Mouse (Mus musculus) activated CD4-positive, CD25-positive, alpha-beta regulatory T cell, adult 4 months (primary cell): Measurements from ENCODE around the gene Lta. TPM values are rescaled to one million over a fixed set of nuclear protein-coding genes. Genes with fewer than 3 reads are reported as not detected.
"Not testable (repeated sequence)": the region's sequence is repeated elsewhere in the genome, so short reads cannot be mapped to it uniquely, and the experiment has no call there.

Source experiments
- ATAC-seq: one replicate; pipeline ENCODE4 v1.8.0; 2017
- polyA plus RNA-seq, 2 experiments: library from polyadenylated mRNA; unstranded; fragments of 100-300 nt; shearing (Covaris generic); gene quantifications; one replicate each; pipeline ENCODE4 v1.2.1; 2017

Lta gene
- polyA plus RNA-seq, 2 experiments from 2014 or later, result 70.5 to 90.5 TPM

DNA sequence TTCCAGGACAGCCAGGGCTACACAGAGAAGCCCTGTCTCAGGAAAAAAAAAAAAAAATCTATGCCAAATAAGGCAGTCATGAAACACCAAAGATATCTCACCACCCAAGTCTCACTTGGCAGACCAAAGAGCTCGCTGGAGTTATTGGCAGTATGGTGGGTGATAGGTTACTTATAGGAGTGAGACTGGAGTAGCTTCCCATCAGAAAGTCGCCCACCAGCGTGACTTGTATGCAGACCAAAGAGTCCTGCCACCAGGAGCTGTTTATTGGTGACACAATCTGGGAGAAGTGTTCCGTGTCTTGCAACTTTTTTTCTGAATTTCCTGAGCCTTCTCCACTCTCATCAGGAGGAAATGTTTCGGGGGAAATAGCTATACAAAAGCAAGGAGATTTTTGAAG is 34.5 kb upstream of the Lta start:
- no peak for ATAC-seq

- no peak for ATAC-seq
Measured at GRCm38 (mm10) chr17:35237504-35237903, 32.4 kb upstream of the Lta start.

DNA sequence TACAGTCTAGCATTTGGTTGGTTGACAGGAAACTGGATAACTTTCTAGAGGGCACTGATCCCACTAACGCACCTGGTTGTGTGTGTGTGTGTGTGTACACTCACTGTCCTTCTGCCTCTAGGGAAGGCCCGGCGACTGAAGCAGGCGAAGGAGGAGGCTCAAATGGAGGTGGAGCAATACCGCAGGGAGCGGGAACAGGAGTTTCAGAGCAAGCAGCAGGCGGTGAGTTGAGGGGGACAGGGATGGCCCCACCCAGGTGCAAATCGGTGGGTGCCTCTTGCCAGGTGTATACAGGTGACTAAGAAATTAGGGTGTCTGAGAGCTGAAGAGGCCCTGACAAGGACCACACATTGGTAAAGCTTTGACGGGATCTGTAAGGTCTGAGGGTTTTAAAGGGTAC is 31.8 kb upstream of the Lta start:
- ATAC-seq, result no peak

GRCm38 (mm10) chr17:35236390-35236746 is 31.2 kb upstream of the Lta start:
- peak; percentile 60 for ATAC-seq

- peak; percentile 32 for ATAC-seq
Measured at GRCm38 (mm10) chr17:35235614-35236389, 30.7 kb upstream of the Lta start, which contains the start of gene Nfkbil1. Gene Nfkbil1, minus strand, starts transcription at chr17:35235792.

DNA sequence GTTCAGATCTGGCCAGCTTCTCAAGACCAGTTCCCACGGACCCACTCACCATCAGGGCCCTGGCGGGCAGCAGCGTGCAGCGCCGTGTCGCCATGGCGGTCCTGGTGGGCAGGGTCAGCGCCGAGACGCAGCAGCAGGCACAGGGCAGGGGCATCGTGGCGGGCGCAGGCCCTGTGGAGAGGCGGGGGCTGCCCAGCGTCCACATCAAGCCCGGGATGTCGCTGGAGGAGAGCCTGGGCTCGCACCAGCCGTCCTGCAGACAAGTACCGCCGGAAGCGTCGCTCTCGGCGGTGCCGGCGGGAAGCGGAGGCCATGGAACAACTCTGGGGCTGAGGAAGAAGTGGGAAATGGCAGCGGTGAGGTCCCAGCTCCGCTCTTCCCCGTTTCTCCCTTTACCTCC is 29.8 kb upstream of the Lta start:
- no peak for ATAC-seq

DNA sequence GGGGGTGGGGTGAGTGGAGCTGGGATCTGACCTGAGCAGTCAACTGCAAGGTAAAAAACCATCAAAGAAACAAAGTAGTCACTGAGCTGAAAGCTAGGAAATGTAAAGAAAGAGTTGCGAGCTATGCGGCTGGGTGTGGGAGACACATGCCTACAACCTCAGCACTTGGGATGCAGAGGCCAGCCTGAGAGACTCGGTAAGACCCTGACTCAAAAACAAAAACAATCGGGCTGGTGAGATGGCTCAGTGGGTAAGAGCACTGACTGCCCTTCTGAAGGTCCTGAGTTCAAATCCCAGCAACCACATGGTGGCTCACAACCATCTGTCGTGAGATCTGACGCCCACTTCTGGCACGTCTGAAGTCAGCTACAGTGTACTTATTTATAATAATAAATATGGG is 28.9 kb upstream of the Lta start:
- not testable (repeated sequence) for ATAC-seq

GRCm38 (mm10) chr17:35233114-35233980 is 28.2 kb upstream of the Lta start, which contains the start of gene Atp6v1g2:
Gene Atp6v1g2, plus strand, starts transcription at chr17:35233660.
- no peak for ATAC-seq

- ATAC-seq, result peak; percentile 18
Measured at GRCm38 (mm10) chr17:35232659-35233058, 27.5 kb upstream of the Lta start.

GRCm38 (mm10) chr17:35232043-35232442 is 26.9 kb upstream of the Lta start:
- ATAC-seq, result no peak

DNA sequence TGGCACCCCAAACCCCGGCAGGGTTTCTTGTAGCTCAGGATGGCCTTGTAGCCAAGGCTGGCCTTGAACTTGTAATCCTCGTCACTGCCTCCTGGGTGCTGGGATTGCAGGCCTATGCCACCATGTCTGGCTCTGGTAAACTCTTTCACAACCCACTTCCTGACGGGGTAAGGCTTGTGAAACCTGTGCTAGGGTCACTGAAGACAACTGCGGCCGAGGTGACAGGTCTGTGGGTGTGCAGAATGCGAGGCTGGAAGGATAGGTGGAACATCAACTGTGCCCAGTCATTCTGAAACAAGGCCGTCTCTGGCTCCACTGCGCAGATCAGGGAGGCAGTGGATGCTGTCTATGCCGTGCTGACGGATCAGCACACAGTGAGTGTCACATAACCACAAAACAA is 25.9 kb upstream of the Lta start:
- peak; percentile 58 for ATAC-seq

DNA sequence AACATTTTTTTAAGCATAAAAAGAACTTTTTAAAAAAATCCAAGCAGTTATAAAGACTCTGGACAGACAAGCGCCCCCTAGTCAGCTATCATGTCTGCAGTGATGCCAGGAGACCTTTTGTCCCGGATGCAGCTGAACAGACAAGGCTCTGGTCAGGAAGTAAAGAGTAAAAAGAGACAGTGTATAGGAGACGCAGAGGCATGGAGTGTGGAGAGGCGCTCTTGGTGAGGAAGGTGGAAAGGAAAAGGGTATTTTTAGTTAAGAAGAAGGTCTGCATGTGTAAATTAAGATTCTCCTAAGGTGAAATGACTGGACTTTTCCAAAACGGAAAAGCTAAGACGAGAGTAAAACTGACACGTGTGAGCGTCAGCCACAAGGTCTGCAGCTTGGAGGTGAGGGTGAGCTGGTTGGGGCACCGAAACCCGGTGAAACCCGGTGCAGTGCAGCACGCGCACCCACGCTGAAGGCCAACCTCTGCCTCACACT is 21.5 kb upstream of the Lta start:
- ATAC-seq, result peak; percentile 21

DNA sequence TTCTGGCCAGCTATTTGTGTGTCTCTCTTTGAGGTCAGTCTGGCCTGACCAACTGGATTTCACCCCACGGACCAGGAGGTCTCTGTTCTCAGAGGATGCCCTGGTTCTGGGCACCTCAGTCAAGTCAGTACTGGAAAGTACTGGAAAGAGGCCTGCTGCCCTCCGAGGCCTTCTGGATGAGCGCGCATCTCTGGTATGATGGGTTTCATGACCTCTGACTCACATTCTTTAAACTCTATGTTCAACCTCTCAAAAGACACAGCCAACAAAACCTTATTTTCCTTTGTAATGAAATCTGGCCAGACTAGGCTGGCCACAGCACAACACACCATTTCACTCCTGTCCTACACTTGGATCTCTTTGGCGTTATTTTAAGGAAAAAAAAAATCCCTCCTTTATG is 20.3 kb upstream of the Lta start:
- ATAC-seq, result no peak

- no peak for ATAC-seq
Measured at GRCm38 (mm10) chr17:35224641-35225040, 19.5 kb upstream of the Lta start.

DNA sequence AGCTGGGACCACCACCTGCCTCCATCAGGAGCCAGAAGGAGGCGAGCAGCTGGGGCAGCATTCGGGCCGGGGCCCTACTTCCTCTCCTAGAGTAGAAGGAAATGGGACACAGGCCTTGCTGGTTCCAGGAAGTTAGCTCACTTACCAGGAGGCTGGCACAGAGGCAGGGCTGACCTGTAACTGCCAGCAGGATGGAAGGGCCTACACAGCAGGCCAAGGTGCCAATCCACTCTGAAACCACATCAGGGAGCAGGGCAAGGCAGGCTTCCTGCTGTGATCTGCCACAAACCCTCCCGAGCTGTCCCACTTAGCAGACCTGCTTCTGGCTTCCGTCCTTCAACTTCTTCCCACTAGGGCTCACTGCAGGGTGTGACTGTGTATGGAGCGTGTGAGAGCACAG is 17.1 kb upstream of the Lta start:
- ATAC-seq, result no peak

GRCm38 (mm10) chr17:35220156-35220952 is 15.2 kb upstream of the Lta start, which contains the start of gene Gm16181:
Gene Gm16181, plus strand, starts transcription at chr17:35220834.
- no peak for ATAC-seq

DNA sequence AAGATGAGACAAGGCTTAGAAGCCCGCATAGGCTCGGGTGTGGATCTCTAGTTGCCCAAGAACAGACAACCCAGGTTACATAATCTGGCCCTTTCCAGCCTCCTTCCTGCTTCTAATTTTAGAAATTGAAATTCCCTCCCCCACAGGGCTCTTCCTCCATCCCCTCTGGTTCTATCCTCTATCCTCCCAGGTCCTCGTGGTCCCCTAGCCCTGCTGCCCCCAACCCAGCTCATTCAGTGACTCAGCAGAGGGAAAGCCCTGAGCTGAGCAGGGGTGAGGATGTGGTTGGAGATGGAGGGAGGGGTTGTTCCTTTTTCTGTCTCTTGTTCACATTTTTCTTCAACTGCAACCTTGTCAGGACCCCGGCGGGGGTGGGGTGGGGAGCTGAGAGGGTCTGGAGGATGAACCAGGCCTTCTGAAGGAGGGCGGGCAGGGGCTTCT is 14.5 kb upstream of the Lta start:
- peak; percentile 76 for ATAC-seq

DNA sequence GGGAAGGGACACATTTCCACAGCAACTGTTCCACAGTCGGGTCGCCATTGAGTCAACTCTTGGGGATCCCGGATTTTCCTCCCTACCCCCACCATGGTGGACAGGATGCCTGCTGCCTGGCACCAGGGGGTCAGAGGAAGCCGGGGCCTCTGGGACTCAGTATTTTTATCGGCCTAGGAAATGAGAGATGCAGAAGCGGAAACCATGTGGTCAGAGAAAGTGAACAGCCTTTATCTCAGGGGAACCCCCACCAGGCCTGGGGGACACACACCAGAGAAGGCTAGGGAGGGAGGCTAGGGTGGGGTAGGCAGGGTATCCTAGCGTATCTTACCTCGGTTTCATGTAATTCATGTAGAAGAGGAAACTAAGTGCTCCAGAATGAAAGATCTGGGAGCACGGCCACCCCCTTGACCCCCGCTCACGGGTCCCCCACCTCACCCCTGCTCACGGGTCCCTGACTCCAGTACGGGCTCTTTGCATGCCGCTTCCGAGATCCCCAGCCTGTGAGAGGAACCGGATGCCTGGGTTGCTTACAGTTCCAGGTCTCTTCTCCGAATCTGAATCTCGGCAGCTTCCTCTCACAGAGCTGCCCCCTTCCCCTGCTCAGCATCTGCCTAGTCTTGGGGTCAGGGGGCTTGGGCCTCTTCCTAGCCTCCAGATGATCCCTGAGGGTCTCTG is 13.5 kb upstream of the Lta start:
- ATAC-seq, result peak; percentile 60

DNA sequence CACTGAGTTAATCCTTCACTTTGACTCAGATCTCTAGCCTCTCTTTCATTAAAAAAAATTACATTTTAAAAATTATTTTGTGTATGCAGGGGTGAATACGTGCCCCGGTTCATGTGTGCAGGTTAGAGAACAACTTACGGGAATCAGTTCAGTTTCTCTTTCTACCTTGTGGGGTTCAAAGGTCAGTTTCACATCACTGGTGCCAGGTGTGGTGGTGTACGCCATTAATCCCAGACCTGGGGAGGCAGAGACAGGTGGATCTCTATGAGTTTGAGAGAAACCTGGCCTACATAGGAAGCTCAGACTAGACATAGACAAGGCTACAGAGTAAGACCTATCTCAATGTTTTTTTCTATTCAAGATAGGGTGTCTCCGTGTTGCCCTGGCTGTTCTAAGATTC is 7.9 kb upstream of the Lta start:
- no peak for ATAC-seq

DNA sequence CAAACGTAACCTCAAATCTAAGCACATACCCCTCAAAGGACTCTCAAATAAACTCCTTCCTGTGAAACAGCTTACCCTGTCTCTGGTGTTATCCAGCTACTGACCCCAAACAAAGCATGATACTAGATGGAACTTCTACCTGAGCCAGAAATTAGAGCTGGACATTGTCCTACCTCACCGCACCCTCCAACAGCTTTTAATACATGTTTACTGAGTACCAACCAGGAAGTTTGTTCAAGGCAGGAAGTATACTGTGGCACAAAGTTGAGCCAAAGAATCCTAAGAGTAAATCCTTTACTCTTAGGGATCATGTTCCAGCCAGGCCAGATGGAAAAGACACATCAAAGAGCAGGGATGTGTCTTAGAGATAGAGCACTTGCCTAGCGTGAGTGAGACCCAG is 5.4 kb upstream of the Lta start:
- ATAC-seq, result no peak

GRCm38 (mm10) chr17:35209785-35210535 is 4.8 kb upstream of the Lta start:
- peak; percentile 90 for ATAC-seq
